Mouse (Mus musculus) frontal cortex, postnatal 25 days (tissue): ENCODE results near the gene Ovca2.
"Not testable (repeated sequence)": the region's sequence is repeated elsewhere in the genome, so short reads cannot be mapped to it uniquely, and the experiment has no call there.

ENCODE experiments used
- DNase-seq, 2 experiments: peaks; one replicate each; pipeline ENCODE4 v3.0.0; 2022; ENCODE audit warnings: low spot score in 2 of 2

Ovca2 gene

DNA sequence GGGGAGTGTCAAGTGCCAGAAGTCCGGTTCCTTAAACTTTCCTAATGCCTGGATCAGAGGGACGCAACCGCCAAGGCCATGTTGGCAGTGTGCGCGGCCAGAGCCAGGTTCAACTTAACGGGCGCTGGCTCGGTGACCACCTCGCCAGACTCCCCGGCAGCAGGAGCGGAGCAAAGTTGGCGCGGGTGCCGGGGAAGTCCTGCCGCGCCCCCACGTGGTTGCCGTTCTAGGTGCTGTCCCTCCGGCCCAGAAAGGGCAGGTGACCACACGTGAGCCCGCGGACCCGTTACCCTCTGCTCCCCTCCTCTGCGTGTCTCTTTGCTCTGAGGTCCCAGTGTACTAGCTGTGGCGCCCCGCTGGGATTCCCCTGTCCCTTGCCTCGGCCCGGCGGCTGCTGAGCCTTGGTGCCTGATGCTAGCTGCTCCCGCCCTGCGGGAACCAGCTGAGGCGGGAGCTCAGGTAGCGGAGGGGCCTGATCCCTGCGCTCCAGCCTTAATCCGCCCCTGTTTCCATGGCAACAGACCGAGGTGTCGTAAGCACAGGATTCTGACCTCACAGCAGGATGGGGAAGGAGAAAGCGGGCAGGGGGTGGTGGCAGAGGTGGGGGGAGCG is 16.3 kb upstream of the Ovca2 start:
- DNase-seq = no peak

DNA sequence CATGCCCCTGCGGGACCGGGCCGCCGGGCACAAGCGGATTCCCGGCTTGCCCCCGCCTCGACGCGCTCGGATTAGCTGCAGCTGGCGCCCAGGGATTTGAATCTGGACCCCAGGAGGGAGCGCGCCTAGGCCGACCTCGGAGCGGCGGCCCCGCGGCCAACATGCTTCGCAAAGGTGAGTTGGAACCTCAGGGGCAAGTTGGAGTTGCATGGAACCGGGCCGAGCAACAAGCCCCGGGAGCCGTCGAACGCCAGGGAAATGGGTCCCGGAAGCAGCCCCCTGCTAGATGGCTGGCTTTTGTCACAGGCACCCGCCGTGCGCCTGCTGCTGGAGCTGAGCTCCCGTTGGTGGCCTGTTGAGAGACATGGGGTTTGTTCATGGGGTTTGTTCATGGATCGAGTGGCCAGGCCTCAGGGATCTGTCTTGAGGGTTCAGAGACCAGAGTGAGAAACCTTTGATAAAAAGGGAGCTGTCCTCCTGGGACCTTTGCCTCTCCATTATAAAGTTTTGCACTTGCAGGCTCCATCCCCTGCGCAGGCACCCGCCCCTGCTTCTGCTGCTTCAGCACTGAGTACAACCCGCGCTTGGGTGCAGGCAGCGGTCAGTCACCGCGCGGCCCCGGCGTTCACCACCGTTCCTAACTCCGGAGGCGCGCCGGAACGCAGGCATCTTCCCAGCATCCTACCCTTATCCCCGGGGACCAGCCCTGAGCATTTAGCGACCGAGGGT is 15.7 kb upstream of the Ovca2 start:
- no peak for DNase-seq

DNA sequence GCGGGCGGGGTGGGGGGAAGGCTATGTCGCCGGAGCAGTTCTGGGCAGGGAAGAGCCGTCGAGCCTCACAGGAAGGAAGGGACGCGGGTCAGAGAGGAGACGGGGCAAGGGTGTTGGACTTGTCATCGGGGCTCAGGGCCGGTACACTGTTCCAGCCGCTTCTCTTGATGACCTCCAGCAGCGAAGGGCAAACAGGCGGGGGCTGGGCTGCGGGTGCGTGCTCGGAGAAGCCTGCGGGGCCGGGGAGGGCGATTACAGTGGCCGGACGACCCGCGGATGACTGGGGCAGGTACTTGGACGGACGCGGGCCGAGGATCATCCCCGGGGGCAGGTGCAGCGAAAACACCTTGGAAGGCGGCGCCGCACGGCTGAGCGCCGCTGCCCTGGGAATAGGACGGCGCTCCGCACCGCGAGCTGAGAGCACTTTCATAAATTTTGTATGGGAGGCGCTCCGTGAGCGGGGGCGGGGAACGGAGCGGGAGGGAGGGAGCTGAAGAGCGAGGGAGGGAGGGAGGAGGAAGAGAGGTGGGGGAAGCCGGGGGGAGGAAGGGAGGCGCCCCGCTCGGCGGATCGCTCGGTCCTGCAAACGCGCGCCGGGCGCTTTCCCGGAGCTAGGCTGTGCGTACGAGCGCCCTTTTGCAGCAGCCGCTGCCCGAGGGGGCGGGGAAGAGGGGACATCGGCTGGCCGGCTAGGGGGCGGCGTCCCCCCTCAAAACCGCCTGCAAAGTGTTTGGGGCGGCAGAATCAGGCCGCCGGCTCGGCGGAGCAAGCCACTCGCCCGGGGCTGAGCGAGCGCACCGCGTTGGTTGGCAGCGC is 14.8 kb upstream of the Ovca2 start, which contains the start of gene Rtn4rl1:
TSS of gene Rtn4rl1 (plus strand) at position 528 of the 816 bp plus-strand sequence.
- no peak for DNase-seq

DNA sequence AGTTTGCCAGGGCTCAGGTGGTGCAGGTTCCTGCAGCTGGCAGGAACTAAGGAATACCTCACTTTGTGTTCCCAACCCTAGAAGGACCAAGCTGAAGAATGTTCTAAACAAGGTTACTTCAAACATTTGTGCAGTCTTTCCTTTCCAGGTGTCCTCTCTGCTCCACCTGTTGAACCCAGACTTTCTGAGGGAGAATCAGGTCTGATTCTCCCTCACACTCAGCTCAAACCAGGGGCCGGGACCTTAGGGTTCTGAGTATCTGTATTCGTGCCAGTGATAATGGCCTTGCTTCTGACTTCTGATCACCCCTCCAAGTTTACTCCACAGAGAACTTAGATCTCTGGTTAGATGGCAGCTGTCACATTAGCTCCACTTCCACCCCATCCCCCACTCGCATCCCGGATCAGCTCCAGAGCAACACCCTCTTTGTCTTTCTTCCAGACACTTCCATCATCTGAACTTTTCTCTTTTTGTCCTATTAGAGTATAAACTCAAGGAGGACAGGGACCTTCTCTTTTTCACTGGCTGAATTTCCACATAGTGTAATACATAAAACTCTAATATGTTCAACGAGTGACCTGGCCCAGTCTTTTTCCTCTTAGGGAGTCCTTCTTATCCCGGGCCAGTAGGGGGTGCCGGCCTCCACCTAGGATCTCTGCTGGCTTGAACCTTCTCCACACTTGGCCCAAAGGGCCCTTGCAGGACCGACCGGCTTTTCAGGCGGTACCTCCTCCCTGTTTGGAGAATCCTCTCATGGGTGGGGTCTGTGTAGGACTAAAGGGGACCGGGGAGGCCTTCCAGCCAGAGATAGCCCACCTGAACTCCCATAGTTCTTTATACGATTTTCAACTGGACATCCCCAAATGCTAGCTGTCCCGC is 13.9 kb upstream of the Ovca2 start:
- DNase-seq = no peak

DNA sequence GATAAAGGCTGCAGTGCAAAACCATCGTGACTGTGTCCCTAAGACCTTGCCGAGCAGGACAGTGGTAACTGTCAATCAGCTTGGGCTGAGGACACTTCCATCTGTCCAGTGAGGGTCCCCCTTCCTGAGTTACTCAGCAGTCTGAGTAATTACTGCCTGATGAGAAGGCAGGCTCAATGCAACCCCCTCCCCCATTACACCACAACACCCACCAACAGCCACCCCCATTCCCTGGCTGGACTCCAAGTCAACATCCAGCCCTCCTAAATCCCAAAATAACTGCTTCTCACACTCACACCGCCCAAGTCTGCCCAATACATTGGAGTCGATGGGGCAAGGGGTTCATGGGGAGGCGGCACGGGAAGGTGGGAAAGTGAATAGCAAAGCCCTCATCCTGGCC is 13.2 kb upstream of the Ovca2 start:
- no peak for DNase-seq

DNA sequence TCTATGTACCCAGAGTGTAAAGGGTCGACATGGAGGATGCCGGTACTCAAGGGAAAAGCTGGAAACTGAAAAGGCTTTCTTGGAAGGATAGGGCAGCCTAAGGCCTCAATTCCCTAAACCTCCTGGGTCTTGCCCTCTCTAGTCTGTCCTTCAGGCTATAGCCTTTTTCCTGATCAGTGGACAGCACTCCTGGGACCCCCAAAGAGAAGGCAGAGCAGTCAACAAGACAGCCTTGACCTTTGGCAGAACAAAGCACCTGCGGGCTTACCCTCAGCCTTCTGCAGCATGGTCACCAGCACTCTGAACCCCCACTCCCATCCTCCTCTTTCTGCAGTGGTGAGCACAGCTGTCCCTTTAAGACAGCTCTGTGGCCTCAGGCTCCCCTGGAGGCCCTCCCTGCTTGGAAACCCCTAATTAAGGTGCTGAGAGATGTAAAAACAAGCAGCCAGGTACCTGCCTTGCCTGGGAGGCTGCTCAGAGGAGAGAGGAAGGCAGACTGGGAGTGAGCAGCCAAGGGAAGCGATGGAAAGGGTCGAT is 12.3 kb upstream of the Ovca2 start, which contains the start of gene Dph1:
TSS of gene Dph1 (minus strand) at position 337 of the 537 bp plus-strand sequence.
- DNase-seq = no peak

DNA sequence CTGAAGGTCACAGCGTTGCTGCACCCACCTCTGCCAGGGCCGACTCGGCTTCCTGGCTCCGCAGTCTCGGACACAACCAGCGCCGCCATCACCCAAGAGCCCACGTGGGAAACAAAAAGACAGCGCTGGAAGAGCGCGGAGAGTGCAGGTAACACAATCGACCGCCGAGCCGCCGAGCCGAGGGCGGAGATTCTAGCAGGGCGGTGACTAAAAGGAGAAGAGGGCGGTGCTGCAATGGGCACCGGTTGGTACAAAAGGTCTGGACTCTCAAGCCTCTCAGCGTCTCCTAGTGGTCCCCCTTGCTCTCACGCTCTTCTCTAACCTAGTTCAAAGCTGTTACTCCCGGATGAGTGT is 11.7 kb upstream of the Ovca2 start:
- peak in 1 of 2 experiments; percentile 67 for DNase-seq

DNA sequence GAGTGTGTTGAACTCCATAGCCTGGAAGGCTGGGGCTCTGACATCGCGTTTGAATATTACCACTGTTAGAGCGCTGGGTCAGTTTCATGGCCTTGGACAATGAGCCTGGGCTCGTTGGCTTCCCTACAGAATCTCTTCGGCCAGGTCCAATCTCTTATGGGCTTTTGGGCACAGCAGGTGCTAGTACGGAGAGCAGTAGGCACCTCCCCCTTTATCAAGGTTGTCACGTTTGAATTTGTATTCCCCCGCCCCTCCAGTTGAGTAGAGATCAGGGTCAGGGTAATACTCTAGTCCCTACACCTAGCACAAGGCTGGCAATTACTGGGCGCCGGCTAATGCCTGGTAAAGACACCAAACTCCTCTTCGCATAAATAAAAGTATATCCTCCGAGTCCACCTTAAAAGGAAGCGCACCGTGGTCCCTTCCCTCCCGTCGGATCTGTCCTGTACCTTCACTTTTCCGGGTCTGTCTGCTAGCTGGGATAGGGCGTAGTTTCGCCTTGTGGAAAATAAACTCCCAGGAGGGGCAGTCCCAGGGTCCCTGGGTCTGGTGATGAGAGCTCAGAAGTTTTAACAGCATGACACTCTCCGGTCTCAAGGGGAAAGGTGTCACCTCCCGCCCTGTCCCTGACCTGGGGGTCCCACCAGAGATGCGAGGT is 11.2 kb upstream of the Ovca2 start:
- no peak for DNase-seq

DNA sequence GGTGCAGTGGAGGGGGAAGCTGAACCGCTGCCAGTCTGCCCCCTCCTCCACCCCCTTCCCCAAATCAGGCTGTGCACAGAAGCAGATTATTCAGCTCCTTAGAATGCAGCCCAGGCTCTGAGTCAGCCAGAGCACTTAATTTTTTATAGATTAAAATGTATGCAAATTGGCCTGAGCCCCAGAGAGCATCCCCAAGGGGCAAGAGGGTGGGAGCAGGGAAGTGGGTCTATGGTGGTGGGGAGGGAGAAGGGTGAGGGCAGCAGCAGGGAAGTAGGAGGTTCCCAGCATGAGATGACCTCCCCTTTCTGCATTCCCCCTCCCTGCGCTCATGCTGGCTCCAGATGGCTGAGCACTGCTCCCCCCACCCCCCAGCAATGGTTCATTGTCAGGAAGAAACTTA is 6.4 kb upstream of the Ovca2 start:
- no peak for DNase-seq

DNA sequence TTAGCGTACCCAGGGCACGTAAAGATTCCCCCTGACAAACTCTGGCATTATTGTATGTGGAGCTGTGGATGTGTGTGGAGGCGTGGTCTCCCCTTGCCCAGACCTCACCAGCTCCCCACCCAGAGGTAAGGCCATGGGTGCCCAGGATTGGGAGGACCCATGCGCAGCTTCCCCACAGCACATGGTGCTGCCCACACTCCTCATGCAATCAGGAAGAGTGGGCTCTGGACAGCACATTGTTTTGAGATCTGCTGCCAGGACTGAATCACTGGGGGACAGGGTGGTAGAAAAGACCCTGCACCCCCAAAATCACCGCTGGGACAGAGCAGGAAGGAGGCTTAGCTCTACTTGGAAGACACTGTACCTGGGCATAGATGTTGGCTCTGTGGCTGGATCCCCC is 5.9 kb upstream of the Ovca2 start:
- DNase-seq = no peak

DNA sequence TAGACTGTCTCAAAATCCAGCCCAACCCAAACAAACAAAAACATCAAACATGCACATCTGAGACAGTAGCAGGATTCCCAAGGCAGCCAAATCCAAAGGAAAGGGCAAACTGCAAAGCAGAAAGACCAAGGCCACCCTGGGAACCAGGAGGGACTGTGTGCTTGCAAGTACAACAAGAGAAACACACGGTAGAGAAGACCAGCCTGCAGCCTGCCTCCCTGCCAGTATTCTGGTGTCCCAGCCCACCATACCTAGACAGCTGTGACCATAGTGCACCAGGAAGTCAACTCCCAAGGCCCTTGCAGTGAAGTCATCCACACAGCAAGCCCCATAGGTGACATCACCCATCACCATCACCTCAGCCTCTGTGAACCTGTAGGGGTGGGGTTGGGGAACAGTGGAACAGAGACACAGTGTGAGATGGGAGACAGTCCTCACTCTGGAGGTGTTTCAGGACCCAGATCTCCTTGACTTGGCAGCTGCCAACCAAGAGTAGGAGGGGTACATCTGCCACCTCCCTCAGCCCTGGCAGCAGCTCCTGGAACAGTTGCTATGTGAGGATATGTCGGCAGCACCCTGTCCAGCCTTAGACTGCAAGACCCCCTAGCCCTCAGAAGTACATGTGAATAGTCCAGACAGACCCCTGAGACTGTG is 5.4 kb upstream of the Ovca2 start:
- DNase-seq = no peak

DNA sequence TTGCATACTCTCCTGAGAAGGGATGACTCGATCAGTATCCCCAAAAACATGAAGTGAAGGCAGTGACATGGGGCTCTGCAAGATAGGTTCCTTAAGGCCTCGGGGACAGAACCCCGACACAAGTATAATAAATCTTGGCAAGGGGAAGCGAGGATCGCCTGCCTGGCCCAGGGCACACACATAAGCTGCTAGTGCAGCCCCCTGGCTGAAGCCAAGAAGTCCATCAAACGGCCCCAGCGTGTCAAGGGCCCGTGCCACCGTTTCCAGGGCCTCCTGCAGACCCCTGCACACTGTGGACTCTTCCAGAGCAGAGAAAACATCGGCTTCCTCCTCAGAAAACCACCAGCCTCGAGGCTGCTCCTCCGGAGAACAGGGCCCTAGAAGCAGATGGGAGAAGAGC is 624 bp downstream of the Ovca2 start:
- DNase-seq = no peak

DNA sequence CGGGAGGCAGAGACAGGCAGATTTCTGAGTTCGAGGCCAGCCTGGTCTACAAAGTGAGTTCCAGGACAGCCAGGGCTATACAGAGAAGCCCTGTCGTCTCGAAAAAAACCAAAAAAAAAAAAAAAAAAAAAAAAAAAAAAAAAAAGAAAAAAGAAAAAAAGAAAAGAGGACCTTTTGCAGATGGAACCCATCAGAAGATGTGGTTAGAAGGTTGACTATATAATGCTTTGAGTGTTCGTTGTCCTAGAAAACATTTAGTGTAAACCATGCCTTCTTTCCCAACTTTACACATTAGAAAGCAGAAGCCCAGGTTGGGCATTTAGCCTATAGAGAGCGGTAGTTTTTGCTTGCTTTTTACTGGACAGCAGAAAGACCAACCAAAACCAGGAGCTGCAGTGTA is 4.1 kb downstream of the Ovca2 start:
- DNase-seq = not testable (repeated sequence)

DNA sequence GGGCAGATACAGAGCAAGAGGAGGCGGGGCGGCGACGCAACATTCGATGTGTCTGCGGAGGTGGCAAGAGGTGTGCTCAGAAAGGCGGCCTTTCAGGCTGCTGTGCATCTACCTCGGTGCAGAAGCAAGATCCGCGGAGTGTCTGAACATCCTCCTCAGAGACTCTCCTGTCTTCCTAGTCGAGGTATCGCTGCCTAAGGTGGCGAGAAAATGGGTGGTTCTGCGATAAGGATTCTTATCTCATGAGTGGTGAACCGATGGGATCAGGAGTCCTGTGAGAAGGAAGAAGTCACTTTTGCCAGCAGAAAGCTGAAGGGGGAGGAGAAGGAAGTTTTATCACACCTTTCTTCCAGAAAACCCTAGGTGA is 4.9 kb downstream of the Ovca2 start:
- DNase-seq = no peak

DNA sequence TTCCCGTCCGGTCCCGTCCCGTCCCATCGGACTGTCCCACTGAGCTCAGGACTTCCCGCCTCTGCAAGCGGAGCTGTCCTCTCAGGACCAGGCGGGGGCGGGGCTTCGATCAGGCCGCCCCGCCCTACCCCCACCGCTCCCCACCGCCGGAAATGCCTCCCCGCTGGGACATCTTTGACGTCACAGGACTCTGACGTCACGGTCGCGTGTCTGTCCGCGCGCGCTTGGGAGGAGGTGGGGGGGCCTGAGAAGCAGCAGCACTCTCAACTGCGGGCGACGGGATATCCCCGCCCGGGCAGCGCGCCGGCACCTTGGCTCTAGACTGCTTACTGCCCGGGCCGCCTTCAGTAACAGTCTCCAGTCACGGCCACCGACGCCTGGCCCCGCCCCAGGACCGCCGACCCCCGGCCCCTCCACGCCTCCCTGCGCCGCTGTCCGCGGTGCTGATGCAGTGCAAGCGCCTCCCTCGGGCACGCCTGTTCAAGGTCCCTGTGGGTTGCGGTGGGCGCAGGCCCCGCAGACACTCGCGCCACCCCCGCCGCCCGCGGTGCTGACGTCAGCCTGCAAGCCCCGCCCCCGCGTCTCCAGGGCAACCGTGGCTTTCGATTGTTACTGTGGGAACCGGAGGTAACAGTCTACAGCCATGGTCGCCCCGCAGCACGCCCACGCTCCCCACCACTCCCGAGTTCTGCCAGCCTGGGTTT is 5.4 kb downstream of the Ovca2 start:
- DNase-seq = peak; percentile 87 to 92

DNA sequence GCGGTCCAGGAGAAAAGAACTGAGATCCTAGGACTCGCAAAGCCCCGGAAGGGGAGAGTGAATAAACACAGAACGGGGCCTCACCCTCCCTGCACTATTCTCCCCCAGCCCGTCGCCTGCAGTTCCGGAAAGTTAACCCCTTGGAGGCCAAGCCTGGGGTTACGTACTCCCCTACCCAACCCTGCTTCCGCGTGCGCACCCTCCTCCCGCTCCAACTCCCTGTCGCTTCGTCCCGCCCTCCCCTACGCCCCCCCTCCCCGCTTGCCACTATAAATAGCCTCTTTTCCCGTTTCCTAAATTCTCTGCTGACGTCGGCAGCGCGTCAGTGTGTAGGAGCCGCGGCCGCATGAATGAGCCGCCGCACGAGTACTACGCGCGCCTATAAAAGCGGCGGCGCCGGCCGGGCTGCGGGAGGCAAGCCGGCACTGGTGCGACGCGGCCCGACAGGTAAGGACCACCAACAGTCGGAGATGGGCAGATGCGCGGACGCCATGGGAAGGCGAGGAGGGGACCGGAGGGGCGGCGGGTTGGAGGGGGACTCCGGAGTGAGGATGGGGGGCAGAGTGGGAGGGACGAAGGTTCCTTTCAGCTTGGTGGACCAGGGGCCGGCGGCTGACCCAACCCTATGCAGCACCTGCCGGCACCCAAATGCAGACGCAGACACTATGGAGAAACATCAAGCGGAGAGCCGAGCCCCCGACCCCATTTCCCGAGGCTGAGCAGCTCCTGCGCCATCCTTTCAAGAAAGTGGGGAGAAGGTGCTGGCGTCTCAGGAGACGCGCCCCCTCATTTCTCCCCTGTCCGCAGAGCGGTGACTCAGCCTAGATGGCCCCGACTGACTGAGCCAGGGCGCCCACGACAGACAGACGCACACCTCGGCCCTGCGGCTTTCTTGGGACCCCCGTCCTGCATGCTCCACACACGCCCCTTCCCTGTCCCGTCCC is 6.2 kb downstream of the Ovca2 start:
- DNase-seq = no peak

DNA sequence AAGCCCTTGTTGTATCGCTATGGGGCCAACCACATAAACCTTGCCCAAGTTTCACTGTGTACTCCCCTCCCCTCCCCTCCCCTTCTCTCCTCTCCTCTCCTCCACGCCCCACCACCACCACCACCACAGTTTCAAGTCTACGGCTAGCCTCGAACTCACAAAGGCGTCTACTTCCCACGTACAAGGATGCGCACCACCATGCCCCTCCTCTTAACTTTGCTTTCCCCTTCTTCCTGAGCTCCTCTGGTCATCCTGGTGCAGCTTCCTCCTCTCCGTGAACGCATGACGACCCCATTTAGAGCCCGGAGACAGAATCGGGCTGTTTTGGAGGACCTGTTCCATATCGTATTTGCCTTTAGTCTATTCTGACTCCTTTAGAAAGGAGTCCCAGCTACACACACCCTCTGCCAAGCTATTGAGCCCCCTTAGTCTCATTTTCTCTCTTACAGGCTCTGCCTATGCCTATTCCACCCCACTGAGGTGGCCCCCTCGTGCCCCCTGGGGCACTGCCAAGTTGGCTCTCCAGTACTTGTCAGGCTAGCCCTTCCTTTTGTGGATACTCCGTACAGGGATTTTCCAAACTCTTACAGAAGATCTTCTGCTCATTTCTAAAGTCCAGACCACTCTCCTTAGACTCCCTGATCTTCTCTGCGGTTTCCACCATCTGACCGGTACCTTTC is 7.3 kb downstream of the Ovca2 start:
- DNase-seq = no peak

DNA sequence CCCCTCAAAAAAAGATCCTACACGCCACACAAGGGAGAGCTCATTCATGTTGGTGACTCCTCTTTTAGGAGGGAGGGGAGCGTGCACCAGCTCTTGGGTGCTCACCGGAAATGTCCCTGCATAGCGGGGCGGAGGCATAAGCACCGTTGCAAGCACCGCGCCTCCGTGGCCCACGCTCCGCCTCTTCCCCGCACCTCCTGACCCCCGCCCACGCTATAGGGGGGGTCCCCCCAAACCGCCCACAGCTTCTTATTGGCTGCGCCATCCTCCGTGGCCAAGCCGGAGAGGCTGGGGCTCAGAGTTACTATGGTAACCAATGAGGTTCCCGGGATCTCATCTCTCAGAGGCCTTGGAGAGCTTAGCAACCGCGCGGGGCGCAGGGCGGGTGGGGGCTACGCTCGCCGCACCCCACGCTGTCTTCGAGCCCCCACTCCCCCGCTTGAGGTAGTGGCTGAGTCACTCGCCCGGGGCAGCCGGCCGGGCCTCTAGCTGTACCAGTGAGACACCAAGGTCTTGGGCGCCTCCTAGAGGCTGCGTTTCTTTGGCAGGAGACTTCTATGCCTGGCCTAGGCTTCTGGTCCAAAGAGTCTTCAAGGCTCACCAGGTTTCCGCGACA is 8.4 kb downstream of the Ovca2 start:
- DNase-seq = peak; percentile 91 to 92
